11 mouse cellular contexts compared by ENCODE assay signal in the genomic region with DNA sequence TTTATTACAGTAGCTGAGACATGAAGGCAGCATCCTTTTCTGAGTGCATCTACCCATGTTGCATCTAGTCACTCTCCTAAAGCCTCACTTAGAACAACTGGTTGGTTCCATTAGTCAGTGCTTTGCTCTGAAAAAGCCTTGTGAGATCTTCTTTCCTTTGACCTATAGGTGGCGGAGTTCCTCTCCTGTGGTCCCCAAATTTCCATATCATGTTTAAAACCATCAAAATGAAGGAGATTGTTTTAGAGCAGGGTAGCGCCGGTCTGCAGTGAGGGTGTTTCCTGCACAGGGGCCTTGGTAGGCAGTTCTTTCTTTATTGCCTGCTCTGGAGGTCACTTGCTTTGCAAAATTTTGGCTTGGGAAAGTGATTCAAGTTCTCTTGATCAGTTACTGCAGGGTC. TPM values are rescaled to one million over a fixed set of nuclear protein-coding genes. Genes with fewer than 3 reads are reported as not detected.
DNase-seq lines count a peak whose midpoint lies in the region; ATAC-seq and TF ChIP-seq lines count a peak whose summit lies in the region.
"Had no signal": no experiment of that assay in that cellular context is flagged by ENCODE, and none has a peak within 500 bp of the region (broad histone marks: within the 10 kb centered on the region; RNA-seq: fewer than 3 reads in every experiment).

No protein-coding gene starts in this region.

- DNase-seq in cerebellum, adult 11-12 months: no peak
- DNase-seq in kidney, postnatal 10 days: peak; percentile 16
- DNase-seq in induced T-regulatory cell, adult 2 months (ENCODE audit: low read depth): peak; percentile 55
- DNase-seq in spleen, postnatal 36 days (ENCODE audit: low spot score in 2 of 2): no peak
- DNase-seq in urinary bladder, postnatal 10 days (ENCODE audit: low spot score): no peak
- DNase-seq: cerebellum, adult 9-10 months had no signal

- no peaks in the 10 kb centered on the region for H3K9me3 ChIP-seq in kidney, embryonic 16.5 days (ENCODE audit: low read length)
- H3K9me3 ChIP-seq in E14TG2a.4 (ENCODE audit: low read length): no peaks in the 10 kb centered on the region
- H3K9me3 ChIP-seq: heart, embryonic 15.5 days; limb, embryonic 13.5 days had no signal

- 35% methylated on average over 3 of the region's 3 CpGs for WGBS in kidney, embryonic 16.5 days

- H3K4me1 ChIP-seq in kidney, embryonic 16.5 days (ENCODE audit: insufficient read depth, low read length): peaks cover 3% of the 10 kb centered on the region; the same call in 1 of the 2 replicates
- H3K4me1 ChIP-seq in E14TG2a.4 (replicated peaks; ENCODE audit: low read depth, low read length): no peaks in the 10 kb centered on the region
- H3K4me1 ChIP-seq: heart, embryonic 15.5 days had no signal

- H3K27me3 ChIP-seq in kidney, embryonic 16.5 days (ENCODE audit: insufficient read depth, low read length): no peaks in the 10 kb centered on the region
- H3K27me3 ChIP-seq in E14TG2a.4 (ENCODE audit: insufficient read depth, low read length): no peaks in the 10 kb centered on the region
- H3K27me3 ChIP-seq: heart, embryonic 15.5 days; limb, embryonic 13.5 days had no signal

- no peak overlapping the region for H3K4me3 ChIP-seq in kidney, embryonic 16.5 days (ENCODE audit: low read length)
- no peak overlapping the region for H3K4me3 ChIP-seq in E14TG2a.4 (replicated peaks; ENCODE audit: low read length)
- H3K4me3 ChIP-seq: heart, embryonic 15.5 days; limb, embryonic 13.5 days had no signal

- H3K9ac ChIP-seq in kidney, embryonic 16.5 days (replicated peaks; ENCODE audit: low read length): no peak overlapping the region
- H3K9ac ChIP-seq: heart, embryonic 15.5 days; limb, embryonic 13.5 days had no signal

- H3K27ac ChIP-seq in kidney, embryonic 16.5 days (ENCODE audit: low read length): no peak overlapping the region
- H3K27ac ChIP-seq: heart, embryonic 15.5 days; limb, embryonic 13.5 days had no signal

- H3K36me3 ChIP-seq in kidney, embryonic 16.5 days (ENCODE audit: insufficient read depth, low read length): peaks cover 13% of the 10 kb centered on the region; the same call in 1 of the 2 replicates
- peaks cover 18% of the 10 kb centered on the region for H3K36me3 ChIP-seq in E14TG2a.4 (ENCODE audit: insufficient read depth, low read length)

- peak; percentile 46; the same call in 1 of the 2 replicates for ATAC-seq in cerebellum, adult (ENCODE audit: insufficient number of reproducible peaks, low FRiP score, low TSS enrichment)
- no peak; the same call in 1 of the 2 replicates for ATAC-seq in kidney, embryonic 16.5 days (ENCODE audit: low FRiP score, low TSS enrichment)

- H3K4me2 ChIP-seq in kidney, embryonic 16.5 days (replicated peaks; ENCODE audit: low read depth, low read length): no peak overlapping the region
- H3K4me2 ChIP-seq: heart, embryonic 15.5 days; limb, embryonic 13.5 days had no signal

- peak; percentile 30 for TF ChIP-seq CTCF in E14TG2a.4 (conservative IDR thresholded peaks at IDR 0.05; ENCODE audit: low read length)

RNA-seq across cellular contexts. Expression of gene Cetn4, which starts 11.8 kb away (rescaled TPM):
- polyA plus RNA-seq in kidney, embryonic 16.5 days (2015; fragmentation: Nextera tagmentation; extraction: Ambion mirVana): 2.5 and 3.4 TPM in 2 replicates

RNA-seq across cellular contexts. Expression of gene Bbs12, which starts 12.0 kb away (rescaled TPM):
- 9.2 and 9.7 TPM in 2 replicates for polyA plus RNA-seq in kidney, embryonic 16.5 days (2015; fragmentation: Nextera tagmentation; extraction: Ambion mirVana)

RNA-seq across cellular contexts. Expression of gene Fgf2, which starts 23.8 kb away (rescaled TPM):
- polyA plus RNA-seq in kidney, embryonic 16.5 days (2015; fragmentation: Nextera tagmentation; extraction: Ambion mirVana): 1.4 and 1.6 TPM in 2 replicates

Comparison
In these comparisons a context has a peak if more than half of its experiments do, and no peak if none do; other contexts are left out.
1. DNase-seq: peak in kidney, postnatal 10 days (single experiment) and induced T-regulatory cell, adult 2 months (single experiment); none in cerebellum, adult 11-12 months (single experiment), spleen, postnatal 36 days (0 of 2) and urinary bladder, postnatal 10 days (single experiment).